Mouse (Mus musculus) liver, embryonic 13.5 days (tissue): ENCODE results near the gene Prkn. TPM values are rescaled to one million over a fixed set of nuclear protein-coding genes. Genes with fewer than 3 reads are reported as not detected.

Experiments used
- ATAC-seq: fragments of 200-750 bp; cut with Nextera tagmentation; 2 replicates; pipeline ENCODE4 v1.8.0; 2017; ENCODE audit warnings: low read depth, mild to moderate bottlenecking, moderate number of reproducible peaks, moderate library complexity
- DNase-seq: peaks from one replicate; pipeline ENCODE4 v3.0.0; 2022
- H3K27ac ChIP-seq: fragments of 300-500 bp; sonication (generic); 2 replicates; pipeline ENCODE4 v1.5.1; 2015; ENCODE audit warnings: moderate library complexity, mild to moderate bottlenecking, inconsistent platforms
- H3K27me3 ChIP-seq: fragments of 300-500 bp; sonication (generic); 2 replicates; pipeline ENCODE4 v1.6.1; 2015; ENCODE audit warnings: mild to moderate bottlenecking, inconsistent platforms
- H3K36me3 ChIP-seq: fragments of 300-500 bp; sonication (generic); 2 replicates; pipeline ENCODE4 v1.6.1; 2015; ENCODE audit warnings: mild to moderate bottlenecking, inconsistent platforms
- H3K4me1 ChIP-seq: fragments of 300-500 bp; sonication (generic); replicated peaks from 2 replicates; pipeline ENCODE4 v1.6.1; 2015; ENCODE audit warnings: inconsistent platforms
- H3K4me2 ChIP-seq: fragments of 300-500 bp; sonication (generic); 2 replicates; pipeline ENCODE4 v1.6.1; 2015; ENCODE audit warnings: inconsistent platforms, mild to moderate bottlenecking, moderate library complexity
- H3K4me3 ChIP-seq: fragments of 300-500 bp; sonication (generic); replicated peaks from 2 replicates; pipeline ENCODE4 v1.5.1; 2015; ENCODE audit warnings: mild to moderate bottlenecking, inconsistent platforms
- H3K9ac ChIP-seq: fragments of 300-500 bp; sonication (generic); 2 replicates; pipeline ENCODE4 v1.6.1; 2015; ENCODE audit warnings: mild to moderate bottlenecking, inconsistent platforms
- H3K9me3 ChIP-seq: fragments of 300-500 bp; sonication (generic); replicated peaks from 2 replicates; pipeline ENCODE4 v1.6.1; 2016; ENCODE audit warnings: inconsistent platforms
- whole genome bisulfite sequencing: fragments of 180-500 bp; shearing (Covaris S2); methylation state at CpG from one replicate; pipeline ENCODE4 v1.1.7; 2015; ENCODE audit not compliant: insufficient replicate concordance; 5-methylcytosine and 5-hydroxymethylcytosine counted together
- polyA plus RNA-seq: library from polyadenylated mRNA; unstranded; fragments of >200 nt; fragmentation: Nextera tagmentation; extraction: Ambion mirVana; gene quantifications from 2 replicates; pipeline ENCODE4 v1.2.1, GENCODE M21; 2015

Prkn gene
- polyA plus RNA-seq, 1 experiment from 2014 or later, result 0.43 TPM

GRCm38 (mm10) chr17:11768345-11768744, 928.2 kb downstream of the Prkn start:
- 58% methylated on average over 4 of the region's 4 CpGs for WGBS
- no peak for ATAC-seq

GRCm38 (mm10) chr17:11768971-11769370, 928.8 kb downstream of the Prkn start:
- no peak overlapping the region for H3K4me3 ChIP-seq
- DNase-seq (no peak), ATAC-seq (no peak)
- H3K36me3 ChIP-seq, result no peaks in the 10 kb centered on the region
- H3K9ac ChIP-seq, result no peak overlapping the region
- no peak overlapping the region for H3K27ac ChIP-seq
- WGBS, result 72% methylated on average over 1 of the region's 1 CpGs
- no peak overlapping the region for H3K4me2 ChIP-seq
- no peaks in the 10 kb centered on the region for H3K9me3 ChIP-seq
- H3K4me1 ChIP-seq, result no peaks in the 10 kb centered on the region
- no peaks in the 10 kb centered on the region for H3K27me3 ChIP-seq

More at GRCm38 (mm10) chr17:11768345-11768744, 928.2 kb downstream of the Prkn start:
- H3K4me3 ChIP-seq, result no peak overlapping the region
- no peaks in the 10 kb centered on the region for H3K4me1 ChIP-seq
- DNase-seq, result no peak
- H3K27ac ChIP-seq, result no peak overlapping the region
- no peaks in the 10 kb centered on the region for H3K9me3 ChIP-seq
- H3K4me2 ChIP-seq, result no peak overlapping the region
- H3K9ac ChIP-seq, result no peak overlapping the region
- H3K36me3 ChIP-seq, result no peaks in the 10 kb centered on the region
- no peaks in the 10 kb centered on the region for H3K27me3 ChIP-seq

GRCm38 (mm10) chr17:11769513-11769912, 929.3 kb downstream of the Prkn start:
- H3K4me2 ChIP-seq, result no peak overlapping the region
- DNase-seq, result no peak
- 38% methylated on average over 3 of the region's 3 CpGs for WGBS

GRCm38 (mm10) chr17:11779547-11779946, 939.4 kb downstream of the Prkn start:
- H3K4me3 ChIP-seq, result no peak overlapping the region
- no peak for ATAC-seq

More at GRCm38 (mm10) chr17:11769513-11769912, 929.3 kb downstream of the Prkn start:
- H3K27ac ChIP-seq, result no peak overlapping the region
- H3K4me1 ChIP-seq, result no peaks in the 10 kb centered on the region
- H3K9me3 ChIP-seq, result no peaks in the 10 kb centered on the region
- no peaks in the 10 kb centered on the region for H3K36me3 ChIP-seq
- no peak overlapping the region for H3K9ac ChIP-seq
- H3K4me3 ChIP-seq, result no peak overlapping the region
- no peak for ATAC-seq
- no peaks in the 10 kb centered on the region for H3K27me3 ChIP-seq

GRCm38 (mm10) chr17:11780005-11780404, 939.8 kb downstream of the Prkn start:
- H3K9ac ChIP-seq, result no peak overlapping the region
- DNase-seq (no peak), ATAC-seq (no peak)
- no peaks in the 10 kb centered on the region for H3K36me3 ChIP-seq
- no peak overlapping the region for H3K4me3 ChIP-seq
- H3K27ac ChIP-seq, result no peak overlapping the region
- no peak overlapping the region for H3K4me2 ChIP-seq
- H3K9me3 ChIP-seq, result no peaks in the 10 kb centered on the region
- no peaks in the 10 kb centered on the region for H3K27me3 ChIP-seq
- WGBS, result 61% methylated on average over 2 of the region's 2 CpGs
- no peaks in the 10 kb centered on the region for H3K4me1 ChIP-seq

More at GRCm38 (mm10) chr17:11779547-11779946, 939.4 kb downstream of the Prkn start:
- Histone ChIP-seq H3K27ac (no peak overlapping the region), H3K36me3 (no peaks in the 10 kb centered on the region), H3K9ac (no peak overlapping the region), H3K4me2 (no peak overlapping the region), H3K4me1 (no peaks in the 10 kb centered on the region), H3K27me3 (no peaks in the 10 kb centered on the region), H3K9me3 (no peaks in the 10 kb centered on the region)
- WGBS, result 72% methylated on average over 12 of the region's 12 CpGs
- no peak for DNase-seq

- DNase-seq, result no peak
- WGBS, result 37% methylated on average over 12 of the region's 12 CpGs
Observed at GRCm38 (mm10) chr17:11780805-11781481, 940.8 kb downstream of the Prkn start.

GRCm38 (mm10) chr17:11788270-11788936, 948.2 kb downstream of the Prkn start:
- Histone ChIP-seq H3K27ac (no peak overlapping the region), H3K36me3 (no peaks in the 10 kb centered on the region), H3K9ac (no peak overlapping the region), H3K4me2 (no peak overlapping the region), H3K27me3 (no peaks in the 10 kb centered on the region), H3K4me1 (no peaks in the 10 kb centered on the region), H3K4me3 (no peak overlapping the region), H3K9me3 (no peaks in the 10 kb centered on the region)
- DNase-seq (no peak), ATAC-seq (peak; percentile 43; the same call in 1 of the 2 replicates)
- WGBS, result 17% methylated on average over 9 of the region's 9 CpGs

More at GRCm38 (mm10) chr17:11780805-11781481, 940.8 kb downstream of the Prkn start:
- no peaks in the 10 kb centered on the region for H3K4me1 ChIP-seq
- no peak overlapping the region for H3K9ac ChIP-seq
- H3K4me3 ChIP-seq, result no peak overlapping the region
- no peaks in the 10 kb centered on the region for H3K9me3 ChIP-seq
- H3K36me3 ChIP-seq, result no peaks in the 10 kb centered on the region
- H3K27me3 ChIP-seq, result no peaks in the 10 kb centered on the region
- H3K27ac ChIP-seq, result no peak overlapping the region
- H3K4me2 ChIP-seq, result no peak overlapping the region
- no peak for ATAC-seq

- DNase-seq, result no peak
- Histone ChIP-seq H3K9me3 (no peaks in the 10 kb centered on the region), H3K27ac (no peak overlapping the region), H3K27me3 (no peaks in the 10 kb centered on the region), H3K9ac (no peak overlapping the region), H3K4me2 (no peak overlapping the region), H3K4me1 (no peaks in the 10 kb centered on the region), H3K4me3 (no peak overlapping the region), H3K36me3 (no peaks in the 10 kb centered on the region)
- WGBS, result 30% methylated on average over 3 of the region's 3 CpGs
- ATAC-seq, result no peak
Observed at GRCm38 (mm10) chr17:11795979-11796378, 955.8 kb downstream of the Prkn start.

- Histone ChIP-seq H3K36me3 (no peaks in the 10 kb centered on the region), H3K4me3 (no peak overlapping the region), H3K9me3 (no peaks in the 10 kb centered on the region), H3K4me2 (no peak overlapping the region), H3K9ac (no peak overlapping the region), H3K27me3 (no peaks in the 10 kb centered on the region), H3K4me1 (no peaks in the 10 kb centered on the region), H3K27ac (no peak overlapping the region)
- 89% methylated on average over 4 of the region's 4 CpGs for WGBS
- DNase-seq (no peak), ATAC-seq (no peak)
Observed at GRCm38 (mm10) chr17:11801226-11801625, 961.0 kb downstream of the Prkn start.

GRCm38 (mm10) chr17:11807280-11807679, 967.1 kb downstream of the Prkn start:
- no peak for ATAC-seq
- H3K9ac ChIP-seq, result no peak overlapping the region
- 56% methylated on average over 3 of the region's 3 CpGs for WGBS
- no peak overlapping the region for H3K4me2 ChIP-seq
- H3K9me3 ChIP-seq, result no peaks in the 10 kb centered on the region
- H3K27ac ChIP-seq, result no peak overlapping the region
- H3K27me3 ChIP-seq, result no peaks in the 10 kb centered on the region
- no peak overlapping the region for H3K4me3 ChIP-seq
- no peaks in the 10 kb centered on the region for H3K4me1 ChIP-seq
- DNase-seq, result no peak
- H3K36me3 ChIP-seq, result no peaks in the 10 kb centered on the region

GRCm38 (mm10) chr17:11817886-11818285, 977.7 kb downstream of the Prkn start:
- Histone ChIP-seq H3K4me2 (no peak overlapping the region), H3K9me3 (no peaks in the 10 kb centered on the region), H3K4me1 (no peaks in the 10 kb centered on the region), H3K9ac (no peak overlapping the region), H3K27ac (no peak overlapping the region), H3K4me3 (no peak overlapping the region), H3K27me3 (no peaks in the 10 kb centered on the region), H3K36me3 (no peaks in the 10 kb centered on the region)
- ATAC-seq, result no peak
- no peak for DNase-seq
- 58% methylated on average over 2 of the region's 2 CpGs for WGBS

- H3K9ac ChIP-seq, result no peak overlapping the region
- no peaks in the 10 kb centered on the region for H3K36me3 ChIP-seq
- H3K4me2 ChIP-seq, result no peak overlapping the region
- H3K27ac ChIP-seq, result no peak overlapping the region
- ATAC-seq, result no peak
- no peak for DNase-seq
- no peaks in the 10 kb centered on the region for H3K27me3 ChIP-seq
- H3K4me3 ChIP-seq, result no peak overlapping the region
- no peaks in the 10 kb centered on the region for H3K4me1 ChIP-seq
- no peaks in the 10 kb centered on the region for H3K9me3 ChIP-seq
- 55% methylated on average over 8 of the region's 8 CpGs for WGBS
Observed at GRCm38 (mm10) chr17:11819506-11819905, 979.3 kb downstream of the Prkn start.
